Mouse (Mus musculus) left cerebral cortex, postnatal 14 days (tissue): ENCODE results near the gene Olfr49. TPM values are rescaled to one million over a fixed set of nuclear protein-coding genes. Genes with fewer than 3 reads are reported as not detected.
A peak's percentile ranks its signal among the peaks of the same experiment; 100 is the strongest.

Experiments used
- DNase-seq, 2 experiments: peaks; one replicate each; pipeline ENCODE4 v3.0.0; 2021 to 2022; ENCODE audit warnings: low spot score in 2 of 2, mixed read lengths in 1 of 2
- intact Hi-C: fragments of 180-260 bp; cut with DNase I; formaldehyde crosslinking; loops from one replicate; pipeline ENCODE4 v1.15.1; 2025
- total RNA-seq, 2 experiments: library from RNA; stranded (reverse); gene quantifications; 2 replicates each; pipeline ENCODE4 v1.2.3; 2021

Olfr49 gene
- total RNA-seq, 2 experiments from 2014 or later, result not detected

- intact Hi-C loops, result no loop called here
- no peak for DNase-seq
Observed at GRCm38 (mm10) chr14:54264231-54264630, 20.5 kb downstream of the Olfr49 start.

- intact Hi-C loops, result no loop called here
- no peak for DNase-seq
Observed at GRCm38 (mm10) chr14:54263099-54263498, 21.6 kb downstream of the Olfr49 start.

- intact Hi-C loops, result no loop called here
- no peak for DNase-seq
Observed at GRCm38 (mm10) chr14:54262622-54263021, 22.1 kb downstream of the Olfr49 start.

GRCm38 (mm10) chr14:54261386-54261785 is 23.4 kb downstream of the Olfr49 start:
- intact Hi-C loops, result no loop called here

GRCm38 (mm10) chr14:54260196-54260595 is 24.5 kb downstream of the Olfr49 start:
- intact Hi-C loops, result no loop called here

More at GRCm38 (mm10) chr14:54261386-54261785, 23.4 kb downstream of the Olfr49 start:
- no peak for DNase-seq

GRCm38 (mm10) chr14:54259722-54260085 is 25.0 kb downstream of the Olfr49 start:
- no peak for DNase-seq
- intact Hi-C loops, result no loop called here

More at GRCm38 (mm10) chr14:54260196-54260595, 24.5 kb downstream of the Olfr49 start:
- DNase-seq, result no peak

- intact Hi-C loops, result no loop called here
- DNase-seq, result peak; percentile 68 to 77
Observed at GRCm38 (mm10) chr14:54259003-54259721, 25.6 kb downstream of the Olfr49 start.

- intact Hi-C loops, result no loop called here
- no peak for DNase-seq
Observed at GRCm38 (mm10) chr14:54258131-54258670, 26.5 kb downstream of the Olfr49 start.

- intact Hi-C loops, result loop anchor here (5.0 kb wide), 1 partner anchor 108 kb away; the partner anchor contains the start of gene Oxa1l
- no peak for DNase-seq
Observed at GRCm38 (mm10) chr14:54254670-54255202, 30.0 kb downstream of the Olfr49 start.

- peak; percentile 98 to 99 for DNase-seq
- intact Hi-C loops, result loop anchor here (5.0 kb wide), 1 partner anchor 108 kb away; the partner anchor contains the start of gene Oxa1l
Observed at GRCm38 (mm10) chr14:54253741-54254291, 30.9 kb downstream of the Olfr49 start, which contains the start of the genes Dad1 and Abhd4. Dad1 (minus strand) TSS chr14:54254104. Abhd4 (plus strand) TSS chr14:54254188.

GRCm38 (mm10) chr14:54250122-54250521 is 34.6 kb downstream of the Olfr49 start:
- intact Hi-C loops, result loop anchor here (5.0 kb wide), 1 partner anchor 112 kb away; the partner anchor contains the start of gene Oxa1l
- no peak for DNase-seq

- no peak for DNase-seq
- intact Hi-C loops, result no loop called here
Observed at GRCm38 (mm10) chr14:54249326-54249725, 35.4 kb downstream of the Olfr49 start.

- intact Hi-C loops, result no loop called here
- no peak for DNase-seq
Observed at GRCm38 (mm10) chr14:54246232-54246631, 38.5 kb downstream of the Olfr49 start.

- intact Hi-C loops, result no loop called here
Observed at GRCm38 (mm10) chr14:54244183-54244582, 40.6 kb downstream of the Olfr49 start.

GRCm38 (mm10) chr14:54240542-54240941 is 44.2 kb downstream of the Olfr49 start:
- intact Hi-C loops, result no loop called here
- no peak for DNase-seq

More at GRCm38 (mm10) chr14:54244183-54244582, 40.6 kb downstream of the Olfr49 start:
- DNase-seq, result no peak

- intact Hi-C loops, result no loop called here
- peak; percentile 83 to 87 for DNase-seq
Observed at GRCm38 (mm10) chr14:54239002-54239736, 45.6 kb downstream of the Olfr49 start.

- intact Hi-C loops, result no loop called here
- DNase-seq, result no peak
Observed at GRCm38 (mm10) chr14:54236881-54237280, 47.9 kb downstream of the Olfr49 start.

GRCm38 (mm10) chr14:54235825-54236540 is 48.8 kb downstream of the Olfr49 start:
- intact Hi-C loops, result no loop called here
- DNase-seq, result no peak
